Mouse (Mus musculus) C2C12 (cell line): ENCODE results near the gene Cd27.

Source experiments
- CTCF ChIP-seq: IDR thresholded peaks from one replicate; pipeline ENCODE4 v1.5.1; 2011; ENCODE audit not compliant: control insufficient read depth, insufficient read depth, insufficient read length
- MAX ChIP-seq: IDR thresholded peaks from one replicate; pipeline ENCODE4 v1.6.1; 2011; ENCODE audit warnings: mild to moderate bottlenecking, control low read depth
- MYOD1 ChIP-seq: IDR thresholded peaks from one replicate; pipeline ENCODE4 v1.6.1; 2011; ENCODE audit warnings: low read depth; ENCODE audit not compliant: control insufficient read depth, insufficient read length
- USF1 ChIP-seq: IDR thresholded peaks from one replicate; pipeline ENCODE4 v1.6.1; 2011; ENCODE audit warnings: low read depth, mild to moderate bottlenecking, control low read depth, moderate library complexity

DNA sequence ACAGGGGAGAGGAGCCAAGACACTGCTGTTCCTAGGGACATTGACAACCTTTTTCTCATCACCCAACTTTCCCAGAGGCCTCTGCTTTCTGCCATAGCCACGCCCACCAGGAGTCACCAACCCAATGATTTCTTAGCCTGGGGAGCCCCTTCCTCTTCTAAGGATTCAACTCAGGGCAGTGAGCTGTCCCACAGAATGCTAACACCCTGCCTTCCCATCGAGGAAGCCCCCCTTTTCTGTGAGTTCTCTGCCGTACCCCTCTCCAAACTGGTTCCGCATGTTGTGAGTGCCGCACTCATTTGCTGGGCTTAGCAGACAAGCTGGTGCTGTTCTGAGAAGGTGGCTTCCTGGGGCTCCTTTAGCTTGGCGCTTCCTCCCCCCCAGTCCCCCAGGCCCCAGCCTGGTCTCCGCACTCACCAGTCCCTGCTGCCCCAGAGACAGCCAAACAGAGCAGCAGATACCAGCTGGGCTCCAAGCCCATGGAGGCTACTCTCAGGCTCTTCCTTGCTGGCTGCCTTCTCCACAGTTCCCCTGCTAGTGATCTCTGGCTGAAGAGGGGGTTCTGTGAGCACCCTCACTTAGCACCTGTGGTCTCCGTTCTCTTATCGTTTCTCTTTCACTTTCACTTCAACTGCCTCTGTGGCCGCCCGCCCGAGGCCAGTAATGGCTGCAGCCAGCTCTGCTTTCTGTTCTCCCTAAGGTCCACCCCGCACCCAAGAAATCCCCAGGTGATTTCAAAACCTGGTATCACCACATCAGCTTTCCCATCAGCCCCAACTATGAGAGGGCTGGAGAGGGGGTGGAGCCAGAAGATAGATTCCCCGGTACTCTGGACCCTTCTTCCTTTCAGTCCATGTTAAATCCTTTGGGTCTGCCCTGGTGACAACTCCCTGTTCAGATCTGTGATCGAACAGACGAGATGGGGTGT, 5.4 kb downstream of the Cd27 start, which contains the start of gene Tapbpl:
- TF ChIP-seq CTCF, result no peak
- TF ChIP-seq USF1, result no peak
- TF ChIP-seq MYOD1, result no peak
- no peak for TF ChIP-seq MAX
